Mouse (Mus musculus) megakaryocyte-erythroid progenitor cell, adult 5-6 weeks (primary cell): ENCODE measurements around the gene Gm3404. TPM values are rescaled to one million over a fixed set of nuclear protein-coding genes. Genes with fewer than 3 reads are reported as not detected.
"Not testable (repeated sequence)": the region's sequence is repeated elsewhere in the genome, so short reads cannot be mapped to it uniquely, and the experiment has no call there.

Experiments
- ATAC-seq: replicated peaks from 2 replicates; pipeline ENCODE4 v1.8.0; 2016; ENCODE audit warnings: mild to moderate bottlenecking, inconsistent platforms; ENCODE audit not compliant: severe bottlenecking, poor library complexity, low FRiP score, low TSS enrichment
- total RNA-seq, 2 experiments: library from RNA; stranded (forward) in 1 of 2; stranded (reverse) in 1 of 2; fragments of 200-1000, 215-1000 nt in 1 of 2; fragments of >200 nt in 1 of 2; fragmentation: Nextera tagmentation in 1 of 2; gene quantifications; 2 replicates each; pipeline ENCODE4 v1.2.3; 2014 to 2017

Gm3404 gene
- total RNA-seq (2014; fragmentation: Nextera tagmentation) (not detected in 2 replicates), total RNA-seq (2017) (not detected in 2 replicates)

GRCm38 (mm10) chr5:146525501-146525900, at the start of gene Gm3404:
TSS of gene Gm3404 (plus strand) at chr5:146525801.
- not testable (repeated sequence) for ATAC-seq

DNA sequence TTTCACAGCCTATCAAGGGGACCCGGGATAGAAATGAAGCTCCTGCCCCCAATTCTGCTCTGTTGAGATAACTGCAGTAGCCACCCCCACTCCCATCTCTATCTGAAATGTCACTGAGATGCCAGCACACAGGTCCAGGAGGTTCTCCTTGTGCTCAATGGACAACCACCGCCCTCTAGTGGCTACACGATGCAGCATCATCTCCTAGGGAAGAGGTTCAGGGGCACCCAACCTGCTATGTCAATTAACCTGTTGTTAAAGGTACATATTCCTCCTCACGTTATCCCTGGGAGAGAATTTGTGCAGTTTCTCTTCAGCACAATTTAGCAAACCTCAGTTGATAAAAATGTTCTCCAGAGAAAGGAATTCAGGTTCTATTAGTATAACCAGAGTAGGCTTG, 46.0 kb upstream of the Gm3404 start:
- ATAC-seq, result not testable (repeated sequence)

DNA sequence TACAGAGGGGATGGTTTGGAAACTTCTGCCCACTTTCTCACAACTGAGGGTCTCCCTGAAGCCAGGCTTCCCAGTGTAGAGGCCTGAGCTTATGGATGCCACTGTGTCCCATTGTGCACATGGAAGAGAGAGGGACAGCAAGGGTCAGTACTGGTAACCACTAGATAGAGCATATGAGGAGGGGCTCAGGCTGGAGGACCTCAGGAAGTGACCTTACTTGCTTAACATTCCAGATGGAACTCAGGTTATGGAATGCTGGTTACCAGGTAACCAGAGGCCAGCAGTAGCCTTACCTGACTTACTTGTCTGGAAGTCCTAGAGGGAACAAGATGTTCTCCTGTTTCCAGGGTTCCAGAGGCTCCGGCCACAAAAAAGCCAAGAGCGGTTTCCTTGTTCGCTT, 43.9 kb upstream of the Gm3404 start, which contains the start of gene Gm6408:
Gene Gm6408 (plus strand): TSS at position 301 of the 400 bp plus-strand sequence.
- not testable (repeated sequence) for ATAC-seq

- not testable (repeated sequence) for ATAC-seq
These were observed 36.6 kb upstream of the Gm3404 start for GRCm38 (mm10) chr5:146488959-146489358.

DNA sequence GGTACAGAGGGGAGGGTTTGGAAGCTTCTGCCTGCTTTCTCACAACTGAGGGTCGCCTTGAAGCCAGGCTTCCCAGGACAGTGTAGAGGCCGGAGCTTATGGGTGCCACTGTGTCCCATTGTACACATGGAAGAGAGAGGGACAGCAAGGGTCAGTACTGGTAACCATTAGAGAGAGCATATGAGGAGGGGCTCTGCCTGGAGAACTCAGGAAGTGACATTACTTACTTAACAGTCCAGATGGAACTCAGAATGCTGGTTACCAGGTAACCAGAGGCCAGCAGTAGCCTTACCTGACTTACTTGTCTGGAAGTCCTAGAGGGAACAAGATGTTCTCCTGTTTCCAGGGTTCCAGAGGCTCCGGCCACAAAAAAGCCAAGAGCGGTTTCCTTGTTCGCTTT, 34.5 kb upstream of the Gm3404 start, which contains the start of gene Gm6370:
Gene Gm6370 (plus strand): TSS at position 301 of the 400 bp plus-strand sequence.
- ATAC-seq, result not testable (repeated sequence)

GRCm38 (mm10) chr5:146502099-146502498, 23.5 kb upstream of the Gm3404 start, which contains the start of gene 4930449I24Rik:
TSS of gene 4930449I24Rik (plus strand) at chr5:146502399.
- ATAC-seq, result not testable (repeated sequence)

DNA sequence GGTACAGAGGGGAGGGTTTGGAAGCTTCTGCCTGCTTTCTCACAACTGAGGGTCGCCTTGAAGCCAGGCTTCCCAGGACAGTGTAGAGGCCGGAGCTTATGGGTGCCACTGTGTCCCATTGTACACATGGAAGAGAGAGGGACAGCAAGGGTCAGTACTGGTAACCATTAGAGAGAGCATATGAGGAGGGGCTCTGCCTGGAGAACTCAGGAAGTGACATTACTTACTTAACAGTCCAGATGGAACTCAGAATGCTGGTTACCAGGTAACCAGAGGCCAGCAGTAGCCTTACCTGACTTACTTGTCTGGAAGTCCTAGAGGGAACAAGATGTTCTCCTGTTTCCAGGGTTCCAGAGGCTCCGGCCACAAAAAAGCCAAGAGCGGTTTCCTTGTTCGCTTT, 11.8 kb upstream of the Gm3404 start, which contains the start of gene Gm3402:
Gene Gm3402 (plus strand): TSS at position 301 of the 400 bp plus-strand sequence.
- ATAC-seq, result not testable (repeated sequence)

- not testable (repeated sequence) for ATAC-seq
These were observed 11.7 kb downstream of the Gm3404 start, which contains the start of gene Gm3409 for GRCm38 (mm10) chr5:146537347-146537746. TSS of gene Gm3409 (plus strand) at chr5:146537647.

DNA sequence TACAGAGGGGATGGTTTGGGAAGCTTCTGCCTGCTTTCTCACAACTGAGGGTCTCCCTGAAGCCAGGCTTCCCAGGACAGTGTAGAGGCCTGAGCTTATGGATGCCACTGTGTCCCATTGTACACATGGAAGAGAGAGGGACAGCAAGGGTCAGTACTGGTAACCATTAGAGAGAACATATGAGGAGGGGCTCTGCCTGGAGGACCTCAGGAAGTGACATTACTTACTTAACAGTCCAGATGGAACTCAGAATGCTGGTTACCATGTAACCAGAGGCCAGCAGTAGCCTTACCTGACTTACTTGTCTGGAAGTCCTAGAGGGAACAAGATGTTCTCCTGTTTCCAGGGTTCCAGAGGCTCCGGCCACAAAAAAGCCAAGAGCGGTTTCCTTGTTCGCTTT, 30.2 kb downstream of the Gm3404 start, which contains the start of gene Gm3415:
Gene Gm3415 (plus strand): TSS at position 301 of the 400 bp plus-strand sequence.
- ATAC-seq, result not testable (repeated sequence)

GRCm38 (mm10) chr5:146564259-146564658, 38.7 kb downstream of the Gm3404 start:
- no peak for ATAC-seq

GRCm38 (mm10) chr5:146567054-146567453, 41.5 kb downstream of the Gm3404 start:
- 0 out of 2 replicates have a peak, but pooled peaks have one; percentile 52 for ATAC-seq

DNA sequence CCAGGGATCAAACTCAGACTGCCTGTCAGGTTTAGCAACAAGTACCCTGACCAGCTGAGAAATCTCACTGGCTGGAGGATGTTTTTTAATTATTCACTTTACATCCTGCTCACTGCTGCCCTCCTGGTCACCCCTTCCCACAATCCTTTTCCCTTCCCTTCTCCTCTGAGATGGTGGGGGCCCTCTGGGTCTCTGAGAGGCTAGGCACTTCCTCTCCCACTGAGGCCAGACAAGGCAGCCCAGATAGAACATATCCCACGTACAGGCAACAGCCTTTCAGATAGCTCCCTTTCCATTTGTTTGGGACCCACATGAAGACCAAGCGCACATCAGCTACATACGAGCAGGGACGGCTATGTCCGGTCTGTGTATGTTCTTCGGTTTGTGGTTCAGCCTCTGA, 44.6 kb downstream of the Gm3404 start:
- ATAC-seq, result not testable (repeated sequence)

GRCm38 (mm10) chr5:146571830-146572734, 46.5 kb downstream of the Gm3404 start:
- ATAC-seq, result not testable (repeated sequence)

- ATAC-seq, result not testable (repeated sequence)
These were observed 47.1 kb downstream of the Gm3404 start for GRCm38 (mm10) chr5:146572735-146573042.

DNA sequence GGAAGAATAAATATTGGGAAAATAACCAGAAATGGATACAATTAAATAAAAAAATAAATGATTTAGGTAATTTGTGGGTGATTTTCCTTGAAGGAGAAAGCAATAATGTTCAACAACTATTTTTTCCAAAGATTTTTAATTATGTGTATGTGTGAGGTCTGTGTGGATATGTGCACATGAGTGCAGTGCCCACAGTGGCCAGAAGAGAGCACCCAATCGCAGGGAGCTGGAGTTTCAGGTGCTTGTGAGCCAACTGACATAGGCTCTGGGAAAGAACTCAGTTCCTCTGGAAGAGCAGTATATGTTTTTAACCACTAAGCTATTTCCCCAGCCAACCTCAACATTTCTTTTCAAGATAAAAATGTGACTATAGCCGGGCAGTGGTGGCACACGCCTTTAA, 51.1 kb downstream of the Gm3404 start:
- ATAC-seq, result no peak

Other genes starting within 250 kb of the Gm3404 start
- not detected in 2 replicates for gene Wasf3, start 140.8 kb upstream of the Gm3404 start, total RNA-seq (2014; fragmentation: Nextera tagmentation)
- not detected in 2 replicates for gene Wasf3, start 140.8 kb upstream of the Gm3404 start, total RNA-seq (2017)
- not detected in 2 replicates for gene Gm6408, start 43.8 kb upstream of the Gm3404 start, total RNA-seq (2014; fragmentation: Nextera tagmentation)
- gene Gm6408, start 43.8 kb upstream of the Gm3404 start, total RNA-seq (2017), result not detected in 2 replicates
- not detected in 2 replicates for gene Gm6370, start 34.4 kb upstream of the Gm3404 start, total RNA-seq (2014; fragmentation: Nextera tagmentation)
- gene Gm6370, start 34.4 kb upstream of the Gm3404 start, total RNA-seq (2017), result not detected in 2 replicates
- not detected in 2 replicates for gene 4930449I24Rik, start 23.4 kb upstream of the Gm3404 start, total RNA-seq (2014; fragmentation: Nextera tagmentation)
- not detected in 2 replicates for gene 4930449I24Rik, start 23.4 kb upstream of the Gm3404 start, total RNA-seq (2017)
- not detected in 2 replicates for gene Gm3402, start 11.7 kb upstream of the Gm3404 start, total RNA-seq (2014; fragmentation: Nextera tagmentation)
- not detected in 2 replicates for gene Gm3402, start 11.7 kb upstream of the Gm3404 start, total RNA-seq (2017)
- not detected in 2 replicates for gene Gm3409, start 11.8 kb downstream of the Gm3404 start, total RNA-seq (2014; fragmentation: Nextera tagmentation)
- not detected in 2 replicates for gene Gm3409, start 11.8 kb downstream of the Gm3404 start, total RNA-seq (2017)
- gene Gm3415, start 30.3 kb downstream of the Gm3404 start, total RNA-seq (2014; fragmentation: Nextera tagmentation), result not detected in 2 replicates
- not detected in 2 replicates for gene Gm3415, start 30.3 kb downstream of the Gm3404 start, total RNA-seq (2017)
- not detected in 2 replicates for gene Gpr12, start 59.4 kb downstream of the Gm3404 start, total RNA-seq (2014; fragmentation: Nextera tagmentation)
- gene Gpr12, start 59.4 kb downstream of the Gm3404 start, total RNA-seq (2017), result not detected in 2 replicates